Mouse (Mus musculus) liver, postnatal 0 days (tissue): Measurements from ENCODE around the gene Shroom3.

Source experiments
- CTCF ChIP-seq: sonication (generic); IDR thresholded peaks from 2 replicates; pipeline ENCODE4 v1.5.1; 2016; ENCODE audit warnings: antibody characterized with exemption, low read depth
- EP300 ChIP-seq: IDR thresholded peaks from 2 replicates; pipeline ENCODE4 v1.6.1; 2016; ENCODE audit warnings: antibody characterized with exemption, low read depth, mild to moderate bottlenecking

GRCm38 (mm10) chr5:92980862-92981261 is 297.6 kb downstream of the Shroom3 start:
- TF ChIP-seq CTCF (no peak), EP300 (no peak)
